Mouse (Mus musculus): ENCODE results near the gene 2510009E07Rik.
A peak's percentile ranks its signal among the peaks of the same experiment; 100 is the strongest.

2510009E07Rik gene

DNA sequence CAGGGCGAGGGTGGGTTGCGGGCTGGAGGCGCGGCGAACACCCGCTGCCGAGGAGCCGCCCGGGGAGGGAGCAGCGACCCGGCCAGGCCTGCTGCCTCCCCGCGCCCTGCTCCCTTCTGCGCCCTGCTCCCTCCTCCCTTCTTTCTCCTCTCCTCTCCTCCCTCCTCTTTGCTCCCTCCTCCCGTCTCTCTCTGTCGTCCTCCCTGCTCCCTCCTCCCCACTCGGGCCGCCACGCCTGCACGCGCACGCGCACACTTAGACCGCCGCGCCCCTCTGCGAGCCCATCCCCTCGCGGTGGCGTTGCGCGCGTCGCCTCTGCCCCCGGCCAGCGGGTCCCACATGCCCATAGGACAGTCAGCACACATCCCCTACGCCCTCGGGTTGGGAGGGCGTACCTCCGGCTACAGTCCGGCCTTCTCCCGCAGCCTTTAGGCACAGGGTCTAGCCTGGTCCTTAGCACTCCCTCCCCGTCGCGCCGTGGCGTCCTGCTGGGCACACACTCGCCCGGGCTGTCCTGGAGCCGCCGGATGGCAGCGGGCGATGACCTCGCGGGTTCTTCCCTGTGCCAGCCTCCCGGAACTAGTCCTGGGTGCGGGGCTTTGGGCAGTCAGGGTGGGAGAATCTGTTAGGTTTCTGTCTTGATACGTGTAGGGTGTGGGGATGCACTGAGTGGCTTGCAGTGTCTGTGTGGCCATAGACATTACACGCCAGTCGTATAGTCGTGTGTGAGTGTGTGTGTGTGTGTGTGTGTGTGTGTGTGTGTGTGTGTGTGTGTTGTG, at the start of gene 2510009E07Rik:
Gene 2510009E07Rik (minus strand): TSS at position 203 of the 779 bp plus-strand sequence.
- peak; percentile 83 for DNase-seq (ENCODE audit: low spot score in 2 of 2)

- no peak for DNase-seq (ENCODE audit: low spot score in 2 of 2)
Measured at GRCm38 (mm10) chr16:21743401-21743800, 48.9 kb upstream of the 2510009E07Rik start.

DNA sequence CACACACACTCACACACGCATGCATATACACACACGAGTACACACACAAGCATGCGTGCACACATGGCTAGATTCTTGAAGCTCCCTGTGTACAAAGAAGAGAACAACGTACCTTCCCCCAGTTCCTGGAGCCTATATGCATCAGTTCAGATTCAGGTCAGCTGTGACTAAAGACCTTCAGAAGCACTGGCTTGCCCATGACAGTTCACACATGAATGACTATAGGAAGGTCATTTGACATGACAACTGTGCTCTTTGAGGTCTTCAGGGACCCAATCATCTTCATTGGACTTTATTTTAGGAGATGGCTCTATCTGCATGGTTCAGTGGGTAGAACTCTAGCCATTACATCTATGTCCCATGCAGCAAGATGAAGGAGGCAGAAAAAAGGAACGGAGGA, 48.4 kb upstream of the 2510009E07Rik start:
- no peak for DNase-seq (ENCODE audit: low spot score in 2 of 2)

DNA sequence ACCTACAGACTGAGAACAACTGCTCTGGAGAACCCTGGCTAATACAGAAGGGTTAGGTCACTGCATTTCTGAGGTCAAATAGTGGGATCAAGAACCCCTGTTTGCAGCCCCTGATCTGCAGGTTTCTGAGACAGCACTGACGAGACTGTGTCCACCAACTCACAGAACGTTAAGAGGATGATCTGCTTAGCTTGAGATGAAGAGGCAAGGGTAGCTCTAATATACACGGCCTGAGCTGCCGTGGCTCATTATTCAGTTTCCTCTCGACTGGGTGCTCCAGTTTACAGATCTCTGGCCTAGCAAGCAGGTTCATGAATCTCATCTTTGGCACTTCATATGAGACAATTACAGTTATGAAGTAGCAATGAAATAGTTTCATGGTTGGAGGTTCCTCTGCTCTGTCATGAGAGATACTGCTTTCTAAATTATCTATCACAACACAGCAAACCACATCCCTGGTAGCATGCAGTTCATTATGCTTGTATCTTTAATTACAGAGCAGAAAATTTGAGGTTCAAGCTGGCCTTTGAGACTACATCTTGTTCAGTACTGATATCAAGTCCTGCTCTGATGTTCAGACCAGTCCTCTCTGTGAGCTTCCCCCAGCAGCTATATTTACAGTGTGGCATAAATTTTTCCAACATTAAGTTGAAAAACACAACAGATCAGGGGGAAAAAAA, 47.9 kb upstream of the 2510009E07Rik start:
- no peak for DNase-seq (ENCODE audit: low spot score in 2 of 2)

DNA sequence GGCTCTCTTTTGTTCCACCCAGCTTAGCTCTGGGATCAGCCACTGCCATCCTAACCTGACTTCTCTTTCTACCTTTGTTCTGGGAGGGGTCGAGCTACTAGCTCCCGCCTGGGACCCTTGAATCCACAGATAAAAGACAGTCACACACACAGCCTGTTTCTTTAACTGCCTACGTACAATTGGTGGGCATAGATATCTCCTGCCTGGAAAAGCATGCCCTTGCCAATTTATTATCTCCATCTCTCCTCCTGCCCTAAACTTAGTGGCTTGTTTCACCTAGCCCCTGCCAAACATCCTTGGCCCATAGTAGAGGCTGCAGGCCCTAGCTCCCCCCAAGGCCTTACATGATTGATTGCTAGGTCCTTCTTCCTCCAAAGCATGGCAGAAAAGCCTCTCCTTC, 47.1 kb upstream of the 2510009E07Rik start:
- no peak for DNase-seq (ENCODE audit: low spot score in 2 of 2)

DNA sequence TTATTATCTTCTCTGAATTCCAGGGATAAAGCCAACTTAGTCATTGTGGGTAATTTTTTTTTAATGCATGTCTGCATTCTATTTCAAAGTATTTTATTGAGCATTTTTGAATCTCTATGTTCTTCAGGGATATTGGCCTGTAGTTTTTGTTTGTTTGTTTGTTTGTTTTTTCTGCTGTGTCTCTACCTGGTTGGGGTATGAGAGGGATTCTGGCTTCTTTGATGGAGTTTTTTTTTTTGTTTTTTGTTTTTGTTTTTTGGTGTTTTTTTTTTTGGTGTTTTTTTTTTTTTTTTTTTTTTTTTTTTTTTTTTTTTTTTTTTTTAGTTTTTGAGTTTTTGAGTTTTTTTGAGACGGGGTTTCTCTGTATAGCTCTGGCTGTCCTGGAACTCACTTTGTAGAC, 41.2 kb upstream of the 2510009E07Rik start:
- no peak for DNase-seq (ENCODE audit: low spot score in 2 of 2)

DNA sequence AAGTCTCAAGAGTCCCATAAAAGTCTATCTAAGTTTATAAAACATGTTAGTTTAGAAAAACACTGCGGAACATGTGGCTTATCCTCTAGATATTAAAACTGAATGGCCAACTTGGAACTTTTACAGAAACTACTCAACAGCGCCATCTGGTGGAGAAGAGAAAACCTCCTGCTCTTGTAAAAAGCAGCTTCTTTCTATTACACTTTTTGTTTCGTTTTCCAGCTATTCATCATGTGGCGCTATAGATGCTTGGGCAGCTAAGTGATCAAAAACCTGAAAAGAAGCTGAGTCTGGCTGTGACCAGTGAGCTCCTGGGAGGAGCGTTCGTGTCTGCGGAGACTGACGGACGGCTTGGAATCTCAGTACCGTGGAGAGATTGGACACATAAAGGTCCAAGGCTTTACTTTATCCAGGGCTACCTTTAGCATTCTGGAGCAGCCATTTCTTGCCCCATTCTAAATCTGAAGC, 33.5 kb upstream of the 2510009E07Rik start:
- peak; percentile 13 to 69 for DNase-seq (ENCODE audit: low spot score in 2 of 2)

- DNase-seq (ENCODE audit: low spot score in 2 of 2): no peak
Measured at GRCm38 (mm10) chr16:21727421-21727820, 33.0 kb upstream of the 2510009E07Rik start.

- DNase-seq (ENCODE audit: low spot score in 2 of 2): no peak
Measured at GRCm38 (mm10) chr16:21724261-21724660, 29.8 kb upstream of the 2510009E07Rik start.

DNA sequence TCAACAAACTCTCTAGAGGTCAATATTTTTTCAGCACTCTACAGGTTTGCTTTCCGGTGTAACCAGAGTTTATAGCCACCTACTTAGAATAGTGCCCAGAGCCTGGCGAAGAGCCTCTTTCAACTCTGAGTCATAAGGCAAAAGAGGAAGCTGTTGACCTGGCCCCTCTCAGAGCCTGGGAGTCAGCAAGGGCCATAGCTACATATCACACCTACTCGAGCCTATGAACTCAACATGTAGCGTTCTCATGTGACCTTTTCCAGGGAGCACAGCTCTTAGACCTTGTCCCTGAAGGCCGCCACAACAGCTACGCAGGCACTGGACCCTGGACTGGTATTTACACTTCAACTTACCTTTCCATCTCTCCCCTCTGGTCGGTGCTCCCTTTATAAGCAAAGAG, 25.3 kb upstream of the 2510009E07Rik start:
- DNase-seq (ENCODE audit: low spot score in 2 of 2): no peak

DNA sequence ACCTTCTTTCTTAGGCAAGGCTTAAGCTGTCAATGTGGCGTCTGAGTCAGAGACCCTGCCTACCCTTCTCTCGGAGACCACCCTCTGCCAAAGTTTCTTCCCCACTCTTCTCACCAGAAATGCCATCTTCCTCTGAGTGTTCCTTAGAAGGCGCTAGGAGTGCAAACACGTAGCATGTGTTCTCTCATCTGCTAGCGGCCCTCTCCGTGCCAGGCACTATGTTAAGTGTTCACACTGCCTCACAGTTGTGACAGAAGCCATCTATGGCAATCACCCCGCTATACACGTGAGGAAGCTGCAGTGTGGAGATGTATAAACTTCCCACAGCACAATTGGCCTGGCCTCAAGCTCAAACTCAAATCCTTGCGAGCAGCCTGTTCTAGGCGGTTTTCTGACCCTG, 20.1 kb upstream of the 2510009E07Rik start:
- peak in 1 of 2 experiments; percentile 25 for DNase-seq (ENCODE audit: low spot score in 2 of 2)

DNA sequence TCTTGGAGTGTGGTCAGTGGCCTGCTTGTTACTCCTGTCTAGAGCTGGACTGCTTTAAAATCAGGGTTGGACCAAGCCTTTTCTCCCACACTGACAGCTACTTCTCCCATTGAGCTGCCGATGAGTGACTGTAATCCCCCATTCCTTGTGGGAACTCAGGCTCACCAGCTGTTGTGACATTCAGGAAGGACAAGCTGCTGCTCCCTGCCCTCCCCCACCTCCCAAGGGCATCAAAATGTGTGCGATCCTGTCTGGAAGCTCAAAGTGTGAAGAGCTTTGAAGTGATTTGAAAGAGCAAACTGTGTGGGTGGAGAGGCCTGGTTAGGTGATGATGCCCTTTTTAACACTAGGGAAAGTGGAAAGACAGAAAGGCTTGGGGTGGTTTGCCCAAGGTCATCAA, 15.9 kb upstream of the 2510009E07Rik start:
- DNase-seq (ENCODE audit: low spot score in 2 of 2): no peak

- no peak for DNase-seq (ENCODE audit: low spot score in 2 of 2)
Measured at GRCm38 (mm10) chr16:21704691-21705090, 10.2 kb upstream of the 2510009E07Rik start.

DNA sequence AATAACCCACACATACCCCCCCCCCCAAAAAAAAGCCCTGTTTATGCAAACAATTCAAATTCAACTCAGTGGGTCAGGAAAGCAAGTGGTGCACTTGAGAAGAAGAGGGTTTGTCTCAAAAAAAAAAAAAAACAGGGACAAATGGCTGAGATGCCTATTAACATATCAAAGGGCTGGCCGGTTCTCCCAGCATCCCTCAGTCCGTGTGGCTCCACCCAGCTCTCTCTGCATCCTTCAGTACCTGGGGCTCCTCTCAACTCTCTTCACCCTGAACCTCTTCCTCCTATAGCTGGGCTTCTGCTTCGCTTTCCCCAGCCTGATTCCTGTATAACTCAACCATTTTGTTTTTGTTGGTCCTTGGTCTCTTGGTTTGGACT, 7.8 kb upstream of the 2510009E07Rik start:
- no peak for DNase-seq (ENCODE audit: low spot score in 2 of 2)

DNA sequence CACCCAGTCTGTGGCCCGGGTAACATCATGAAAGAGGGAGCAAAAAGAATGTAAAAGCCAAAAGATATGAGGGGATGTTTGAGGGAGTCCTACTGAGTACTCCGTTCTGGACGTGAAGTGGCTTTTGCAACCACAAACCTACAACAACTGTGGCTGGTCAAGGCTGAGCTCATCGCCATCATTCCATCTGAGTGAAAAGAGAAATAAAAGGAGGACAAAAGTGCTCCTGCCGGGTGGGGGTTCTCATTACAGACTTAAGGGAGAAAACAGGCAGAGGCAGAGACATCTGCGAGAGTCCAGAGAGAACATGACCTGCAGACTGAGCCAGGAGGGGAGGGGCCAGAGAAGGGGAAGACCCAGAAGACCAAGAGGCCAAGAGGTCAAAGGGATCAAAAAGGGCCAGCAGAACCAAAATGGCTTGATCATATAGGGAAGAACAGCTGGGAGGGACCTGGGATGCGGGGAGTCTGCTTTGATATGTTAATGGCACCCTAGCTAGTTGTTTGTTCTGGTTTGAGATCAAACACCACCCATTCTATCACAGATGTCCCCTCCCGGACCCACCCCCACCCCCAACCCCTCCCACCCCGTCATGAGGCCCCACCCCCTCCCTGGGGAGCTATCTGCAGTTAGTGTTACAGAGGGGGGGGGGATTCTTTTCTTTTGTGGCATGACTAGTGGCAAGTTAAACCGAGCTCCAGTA, 7.3 kb upstream of the 2510009E07Rik start:
- DNase-seq (ENCODE audit: low spot score in 2 of 2): no peak

DNA sequence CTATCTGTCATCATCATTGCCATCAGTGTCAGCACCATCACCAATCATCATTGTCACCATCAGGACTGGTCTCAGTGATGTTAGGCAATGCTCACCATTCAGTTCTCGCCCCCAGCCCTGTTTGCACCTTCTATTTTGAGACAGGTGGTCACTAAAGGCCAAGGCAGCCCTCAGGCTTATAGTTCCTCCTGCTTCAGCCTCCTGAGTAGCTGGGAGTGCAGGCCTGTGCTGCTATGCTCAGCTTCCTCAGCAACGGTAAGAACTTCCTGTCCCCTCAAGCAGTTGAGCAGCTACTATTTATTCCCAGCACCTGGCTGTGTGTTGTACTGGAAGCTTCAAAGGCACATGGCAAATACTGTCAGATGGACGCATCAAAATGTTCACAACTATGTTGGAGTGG, 3.7 kb upstream of the 2510009E07Rik start:
- DNase-seq (ENCODE audit: low spot score in 2 of 2): no peak

- DNase-seq (ENCODE audit: low spot score in 2 of 2): no peak
Measured at GRCm38 (mm10) chr16:21696946-21697345, 2.5 kb upstream of the 2510009E07Rik start.

DNA sequence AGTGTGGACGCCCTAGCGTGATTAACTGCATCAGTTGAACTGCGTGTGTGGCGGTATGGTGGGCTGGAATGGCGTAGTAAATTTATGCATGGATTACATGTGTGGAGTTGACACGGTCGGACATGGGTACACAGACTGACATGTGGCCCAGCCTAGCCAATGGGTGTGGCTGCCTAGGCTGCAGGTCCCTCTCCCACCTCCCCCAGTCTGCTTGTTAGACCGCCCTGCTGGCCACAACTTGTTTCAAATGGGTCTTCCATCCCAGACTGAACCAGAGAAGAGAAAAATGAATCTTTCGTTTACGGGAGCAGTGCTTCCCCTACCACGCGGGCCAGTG, 745 bp upstream of the 2510009E07Rik start:
- DNase-seq (ENCODE audit: low spot score in 2 of 2): peak in 1 of 2 experiments; percentile 33

- DNase-seq (ENCODE audit: low spot score in 2 of 2): peak; percentile 46 to 48
Measured at GRCm38 (mm10) chr16:21693981-21694462, 443 bp downstream of the 2510009E07Rik start.

DNA sequence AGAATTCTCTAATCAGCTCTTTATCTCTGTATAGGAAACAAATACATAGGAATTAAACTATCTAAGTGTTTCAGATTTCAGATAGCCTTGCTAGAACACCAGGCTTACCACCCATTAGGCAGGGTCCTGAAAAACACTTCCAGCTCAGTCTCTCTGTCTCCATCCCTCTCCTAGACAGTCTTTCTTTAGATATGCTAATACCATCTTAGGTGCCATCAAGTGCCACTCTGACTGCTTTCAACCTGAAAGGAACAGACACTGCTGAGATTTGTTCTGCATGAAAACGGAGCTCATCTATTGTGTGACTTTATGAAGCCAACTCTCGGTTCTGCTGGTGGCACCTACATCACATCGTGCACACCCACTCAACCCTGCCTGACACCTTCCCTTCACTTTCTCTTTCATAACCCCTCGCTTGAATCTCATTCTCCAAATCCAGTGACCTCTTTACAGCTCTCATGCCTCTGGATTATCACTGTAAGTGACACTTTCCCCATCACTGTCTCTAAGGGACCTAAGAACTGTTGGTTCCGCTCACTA, 4.2 kb downstream of the 2510009E07Rik start:
- DNase-seq (ENCODE audit: low spot score in 2 of 2): no peak

DNA sequence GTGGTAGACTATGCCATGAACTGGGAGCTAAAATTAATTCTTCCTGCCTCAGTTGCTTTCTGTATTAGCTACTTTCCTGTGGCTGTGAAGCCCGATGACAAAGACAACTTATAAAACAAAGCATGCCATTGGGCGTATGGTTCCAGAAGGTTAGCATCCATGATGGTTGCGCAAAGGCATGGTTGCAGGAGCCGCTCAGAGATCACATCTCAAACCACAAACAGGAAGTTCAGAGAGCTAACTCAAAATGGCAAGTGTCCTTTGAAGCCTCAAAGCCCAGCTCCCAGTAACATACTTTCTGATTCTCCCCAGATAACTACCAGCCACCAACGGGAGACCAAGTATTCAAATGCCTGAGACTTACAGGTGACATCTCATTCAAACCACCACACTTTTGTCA, 5.3 kb downstream of the 2510009E07Rik start:
- DNase-seq (ENCODE audit: low spot score in 2 of 2): no peak

DNA sequence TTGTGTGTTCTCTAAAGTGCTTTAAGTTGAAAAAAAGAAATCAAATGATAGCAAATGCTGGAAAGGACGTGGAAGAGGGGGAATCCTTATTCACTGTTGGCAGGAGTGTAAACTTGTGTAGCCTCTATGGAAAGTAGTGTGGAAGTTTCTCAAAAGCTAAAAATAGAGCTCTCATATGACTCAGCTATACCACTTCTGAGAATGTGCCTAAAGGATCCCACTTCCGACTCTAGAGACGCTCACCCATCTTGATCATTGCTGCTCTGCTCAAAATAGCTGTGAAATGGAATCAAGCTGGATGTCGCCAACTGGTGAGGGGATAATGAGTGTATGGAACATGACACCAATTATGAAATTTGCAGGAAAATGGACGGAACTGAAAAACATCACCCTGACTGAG, 7.1 kb downstream of the 2510009E07Rik start:
- DNase-seq (ENCODE audit: low spot score in 2 of 2): no peak
